Mouse (Mus musculus) embryonic facial prominence, embryonic 11.5 days (tissue): ENCODE results near the gene Pet100. TPM values are rescaled to one million over a fixed set of nuclear protein-coding genes. Genes with fewer than 3 reads are reported as not detected.

ENCODE experiments used
- ATAC-seq: fragments of 200-750 bp; cut with Nextera tagmentation; replicated peaks from 2 replicates; pipeline ENCODE4 v1.8.0; 2017; ENCODE audit warnings: low read depth; ENCODE audit not compliant: insufficient number of reproducible peaks, low FRiP score, low TSS enrichment
- DNase-seq: peaks from one replicate; pipeline ENCODE4 v3.0.0-alpha.2; 2015; ENCODE audit warnings: low spot score
- H3K27ac ChIP-seq: fragments of 300-500 bp; sonication (generic); replicated peaks from 2 replicates; pipeline ENCODE4 v1.5.1; 2014; ENCODE audit warnings: mild to moderate bottlenecking, low read depth, low read length, control low read depth
- H3K27me3 ChIP-seq: fragments of 300-500 bp; sonication (generic); 2 replicates; pipeline ENCODE4 v1.6.1; 2014; ENCODE audit warnings: mild to moderate bottlenecking, low read length, moderate library complexity, mixed read lengths; ENCODE audit not compliant: control insufficient read depth, insufficient read depth
- H3K36me3 ChIP-seq: fragments of 300-500 bp; sonication (generic); replicated peaks from 2 replicates; pipeline ENCODE4 v1.6.1; 2014; ENCODE audit warnings: low read depth, mild to moderate bottlenecking, low read length, moderate library complexity, mixed read lengths; ENCODE audit not compliant: control insufficient read depth, insufficient read depth
- H3K4me1 ChIP-seq: fragments of 300-500 bp; sonication (generic); 2 replicates; pipeline ENCODE4 v1.6.1; 2014; ENCODE audit warnings: low read length, mixed read lengths; ENCODE audit not compliant: control insufficient read depth, insufficient read depth
- H3K4me2 ChIP-seq: fragments of 300-500 bp; sonication (generic); 2 replicates; pipeline ENCODE4 v1.6.1; 2014; ENCODE audit warnings: low read depth, mild to moderate bottlenecking, control low read depth, low read length, moderate library complexity
- H3K4me3 ChIP-seq: fragments of 300-500 bp; sonication (generic); 2 replicates; pipeline ENCODE4 v1.5.1; 2014; ENCODE audit warnings: low read depth, low read length, control low read depth
- H3K9ac ChIP-seq: fragments of 300-500 bp; sonication (generic); replicated peaks from 2 replicates; pipeline ENCODE4 v1.6.1; 2014; ENCODE audit warnings: mild to moderate bottlenecking, control low read depth, low read length
- H3K9me3 ChIP-seq: fragments of 300-500 bp; sonication (generic); replicated peaks from 2 replicates; pipeline ENCODE4 v1.6.1; 2016; ENCODE audit warnings: mild to moderate bottlenecking, low read length, inconsistent platforms, mixed read lengths; ENCODE audit not compliant: control insufficient read depth
- WGBS: fragments of 180-500 bp; shearing (Covaris S2); extraction: QIAGEN DNeasy Blood & Tissue Kit; methylation state at CpG from one replicate; pipeline ENCODE4 v1.1.7; 2014; 5-methylcytosine and 5-hydroxymethylcytosine counted together
- polyA plus RNA-seq: library from polyadenylated mRNA; unstranded; fragments of >200 nt; fragmentation: Nextera tagmentation; extraction: Ambion mirVana; gene quantifications from 2 replicates; pipeline ENCODE4 v1.2.1, GENCODE M21; 2014

The Pet100 gene
- polyA plus RNA-seq, 1 experiment from 2014 or later = 73.5 TPM

DNA sequence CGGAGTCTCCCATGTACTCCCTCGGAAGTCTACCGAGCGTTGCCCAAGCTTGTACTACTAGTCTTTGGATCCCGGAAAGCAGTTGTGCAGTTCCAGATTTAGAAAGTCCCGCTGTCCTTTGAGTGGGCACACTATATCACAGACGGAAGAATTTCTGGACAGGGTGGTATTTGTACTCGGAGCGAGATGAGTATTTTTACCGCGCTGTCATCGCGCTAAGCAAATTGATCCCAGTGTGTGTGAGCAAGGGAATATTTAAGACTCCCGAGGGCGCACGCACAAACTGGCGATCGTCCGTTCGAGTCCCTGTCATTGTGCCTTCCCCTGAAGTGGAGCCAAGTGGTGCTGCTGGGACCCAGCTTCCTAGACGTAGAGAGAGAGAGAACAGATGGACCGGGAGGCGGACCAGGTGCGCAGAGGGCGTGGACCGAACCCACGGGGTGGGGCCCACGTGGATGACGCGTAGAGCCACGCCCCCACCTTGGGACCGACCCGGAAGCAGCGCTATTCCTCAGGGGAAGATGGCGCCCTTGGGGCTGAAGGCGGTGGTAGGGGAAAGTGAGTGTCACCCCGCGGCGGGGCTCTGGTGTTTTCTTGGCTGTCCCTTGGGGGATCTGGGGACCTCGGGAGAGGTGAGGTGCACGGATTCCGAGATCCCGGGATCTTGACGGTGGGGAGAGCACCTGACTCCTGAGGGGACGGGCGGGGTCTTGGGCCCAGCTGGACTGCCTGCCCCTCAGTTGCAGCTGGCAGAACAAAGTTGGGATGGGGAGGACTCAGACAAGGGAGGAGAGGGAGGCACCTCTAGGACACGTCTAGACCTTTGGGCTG is 9.5 kb downstream of the Pet100 start, which contains the start of gene Stxbp2:
Gene Stxbp2, plus strand, starts transcription at position 309 of the 831 bp plus-strand sequence.
- H3K27me3 ChIP-seq = peaks cover 2% of the 10 kb centered on the region; the same call in 1 of the 2 replicates
- H3K4me2 ChIP-seq = peak within 1 kb of the TSS; percentile 69
- no peaks in the 10 kb centered on the region for H3K9me3 ChIP-seq
- H3K27ac ChIP-seq = no peak within 1 kb of the TSS
- DNase-seq (peak; percentile 70), ATAC-seq (peak; percentile 68)
- peak within 1 kb of the TSS; percentile 56 for H3K9ac ChIP-seq
- 8% methylated on average over 47 of the region's 47 CpGs for WGBS
- peak within 1 kb of the TSS; percentile 49 for H3K4me3 ChIP-seq
- no peaks in the 10 kb centered on the region for H3K36me3 ChIP-seq
- H3K4me1 ChIP-seq = no peaks in the 10 kb centered on the region

DNA sequence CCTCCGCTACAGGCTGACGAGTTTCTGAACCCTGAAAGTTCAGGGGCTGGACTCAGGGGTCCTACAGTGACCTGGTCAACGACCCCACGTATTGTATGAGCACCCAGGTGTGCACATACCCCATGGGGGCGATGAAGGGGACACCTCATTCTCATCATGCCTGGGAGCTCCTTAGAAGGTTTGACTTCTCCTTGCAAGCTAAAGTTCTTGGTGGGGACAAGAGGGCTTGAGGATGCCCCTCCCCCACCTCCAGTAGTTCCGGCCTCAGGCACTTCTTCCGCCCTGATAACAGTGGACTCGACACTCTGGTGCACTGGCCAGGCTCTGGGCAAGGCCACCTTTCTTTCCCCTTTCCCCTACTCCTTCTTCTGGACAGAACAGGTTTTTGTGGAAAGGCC is 10.1 kb downstream of the Pet100 start:
- DNase-seq (peak; percentile 4), ATAC-seq (no peak)
- H3K27ac ChIP-seq = no peak overlapping the region
- peak overlapping the region; percentile 56 for H3K9ac ChIP-seq
- H3K4me1 ChIP-seq = no peaks in the 10 kb centered on the region
- no peaks in the 10 kb centered on the region for H3K36me3 ChIP-seq
- peak overlapping the region; percentile 49 for H3K4me3 ChIP-seq
- H3K27me3 ChIP-seq = peaks cover 2% of the 10 kb centered on the region; the same call in 1 of the 2 replicates
- WGBS = 18% methylated on average over 8 of the region's 8 CpGs
- no peaks in the 10 kb centered on the region for H3K9me3 ChIP-seq
- peak overlapping the region; percentile 69 for H3K4me2 ChIP-seq

DNA sequence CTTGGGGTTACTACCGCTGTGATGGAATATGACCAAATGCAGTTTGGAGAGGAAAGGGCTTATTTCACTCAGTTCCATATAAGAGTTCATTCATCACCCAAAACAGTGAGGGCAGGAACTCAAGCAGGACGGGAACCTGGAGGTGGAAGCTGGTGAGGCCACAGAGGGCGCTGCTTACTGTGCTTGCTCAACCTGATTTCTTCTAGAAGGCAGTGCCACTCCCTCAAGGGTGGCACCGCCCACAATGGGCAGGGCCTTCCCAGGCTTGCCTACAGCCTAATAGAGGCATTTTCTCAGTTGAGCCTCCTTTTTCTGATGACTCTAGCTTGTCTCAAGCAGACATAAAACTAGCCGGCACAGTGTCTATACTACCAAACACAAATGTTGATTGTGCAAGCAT is 24.5 kb downstream of the Pet100 start:
- Histone ChIP-seq H3K4me1 (no peaks in the 10 kb centered on the region), H3K9ac (no peak overlapping the region), H3K4me2 (no peak overlapping the region), H3K9me3 (no peaks in the 10 kb centered on the region), H3K27ac (no peak overlapping the region), H3K4me3 (no peak overlapping the region), H3K36me3 (no peaks in the 10 kb centered on the region), H3K27me3 (no peaks in the 10 kb centered on the region)
- ATAC-seq (no peak), DNase-seq (peak; percentile 24)
- WGBS = 20% methylated on average over 5 of the region's 5 CpGs

DNA sequence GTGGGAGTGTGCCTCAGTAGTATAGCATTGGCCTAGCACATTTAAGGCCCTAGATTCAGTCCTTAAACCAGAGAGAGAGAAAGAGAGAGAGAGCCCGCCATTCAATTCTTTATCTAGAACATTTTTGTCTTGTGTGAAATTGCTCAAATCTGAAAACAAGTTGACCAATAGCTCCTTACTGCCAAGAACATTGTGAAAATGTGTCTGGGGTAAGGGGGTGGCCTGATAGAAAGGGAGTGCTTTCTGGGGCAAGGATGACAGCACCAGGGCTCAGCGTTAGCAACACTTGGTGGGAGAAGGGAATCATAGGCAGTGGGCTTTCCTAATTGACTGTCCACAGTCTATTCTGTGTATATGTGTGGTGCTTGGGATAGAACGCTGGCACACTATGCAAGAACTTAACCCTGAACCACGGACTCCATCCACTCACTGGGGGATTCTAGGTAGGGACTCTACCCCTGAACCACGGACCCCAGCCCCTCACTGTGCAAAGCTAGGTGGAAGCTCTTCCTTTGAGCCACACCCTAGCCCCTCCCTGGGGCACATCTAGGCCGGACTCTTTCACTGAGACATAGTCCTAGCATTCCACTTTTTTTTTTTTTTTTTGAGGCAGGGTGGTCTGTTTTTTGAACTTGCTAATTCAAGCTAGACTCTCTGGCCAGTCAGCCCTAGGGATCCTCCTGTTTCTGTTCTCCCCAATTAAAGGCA is 25.6 kb downstream of the Pet100 start:
- ATAC-seq (no peak), DNase-seq (no peak)
- Histone ChIP-seq H3K36me3 (no peaks in the 10 kb centered on the region), H3K9me3 (no peaks in the 10 kb centered on the region), H3K27me3 (no peaks in the 10 kb centered on the region), H3K27ac (no peak overlapping the region), H3K4me1 (no peaks in the 10 kb centered on the region), H3K9ac (no peak overlapping the region), H3K4me3 (no peak overlapping the region), H3K4me2 (no peak overlapping the region)
- WGBS = 77% methylated on average over 6 of the region's 6 CpGs

DNA sequence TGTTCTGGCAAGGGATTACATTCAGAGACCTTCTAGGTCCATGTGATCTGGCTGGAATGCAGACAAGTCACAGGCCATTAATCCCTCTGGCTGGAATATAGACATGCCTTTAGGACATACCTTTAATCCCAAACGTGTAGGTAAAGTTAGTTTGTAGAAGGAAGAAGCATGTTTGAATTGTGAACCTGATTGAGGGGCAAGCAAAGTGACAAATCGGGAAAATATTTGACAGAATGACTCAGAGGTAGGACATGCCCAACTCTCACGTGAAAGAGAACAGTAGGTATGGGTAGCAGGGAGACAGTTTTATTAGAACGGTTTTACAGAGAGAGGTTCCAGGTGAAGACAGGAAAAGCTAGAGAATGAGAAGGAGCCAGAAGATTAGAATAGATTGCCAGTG is 26.2 kb downstream of the Pet100 start:
- H3K9ac ChIP-seq = no peak overlapping the region
- H3K4me2 ChIP-seq = no peak overlapping the region
- no peak for ATAC-seq
- no peak overlapping the region for H3K27ac ChIP-seq
- H3K27me3 ChIP-seq = no peaks in the 10 kb centered on the region
- no peaks in the 10 kb centered on the region for H3K4me1 ChIP-seq
- WGBS = 78% methylated on average over 4 of the region's 4 CpGs
- no peak for DNase-seq
- no peak overlapping the region for H3K4me3 ChIP-seq
- H3K9me3 ChIP-seq = no peaks in the 10 kb centered on the region
- no peaks in the 10 kb centered on the region for H3K36me3 ChIP-seq

DNA sequence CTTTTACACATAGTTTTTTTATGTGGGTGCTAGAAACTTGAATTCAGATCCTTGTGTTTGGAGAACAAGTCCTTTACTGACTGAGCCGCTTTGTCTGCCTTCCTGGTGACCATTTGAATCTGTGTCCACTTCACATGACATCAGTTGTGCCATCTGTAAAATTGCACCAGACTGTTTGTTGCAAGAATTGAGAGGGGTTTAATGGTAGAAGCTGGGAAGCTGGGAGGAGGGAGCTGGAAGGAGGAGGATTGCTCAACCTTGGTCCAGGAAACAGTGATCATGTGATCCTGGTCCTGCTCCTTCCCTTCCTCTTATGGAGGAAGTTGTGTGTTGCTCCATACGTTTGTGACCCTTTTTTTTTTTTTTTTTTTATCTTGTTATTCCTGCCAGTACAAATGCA is 26.9 kb downstream of the Pet100 start:
- Histone ChIP-seq H3K4me2 (no peak overlapping the region), H3K36me3 (no peaks in the 10 kb centered on the region), H3K4me1 (no peaks in the 10 kb centered on the region), H3K27ac (no peak overlapping the region), H3K27me3 (no peaks in the 10 kb centered on the region), H3K9ac (no peak overlapping the region), H3K4me3 (no peak overlapping the region), H3K9me3 (no peaks in the 10 kb centered on the region)
- ATAC-seq (no peak), DNase-seq (no peak)
- 57% methylated on average over 2 of the region's 2 CpGs for WGBS

DNA sequence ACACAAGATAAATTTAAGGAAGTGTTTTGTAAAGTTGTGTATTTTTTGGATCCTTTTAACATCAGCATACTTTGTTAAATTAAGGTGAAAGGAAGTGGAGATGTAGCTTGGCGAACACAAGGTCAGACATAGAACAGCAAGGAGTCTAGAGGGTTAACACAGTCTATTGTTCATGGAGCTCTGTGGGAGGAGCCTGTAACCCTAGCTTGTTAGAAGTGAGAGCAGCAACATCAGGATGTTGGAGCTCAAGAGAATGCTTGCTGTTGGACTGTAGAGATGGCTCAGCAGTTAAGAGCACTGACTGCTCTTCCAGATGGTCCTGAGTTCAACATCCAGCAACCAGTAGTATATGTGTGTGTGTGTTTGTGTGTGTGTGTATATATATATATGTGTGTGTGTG is 27.6 kb downstream of the Pet100 start:
- Histone ChIP-seq H3K27ac (no peak overlapping the region), H3K27me3 (no peaks in the 10 kb centered on the region), H3K36me3 (no peaks in the 10 kb centered on the region), H3K9ac (no peak overlapping the region), H3K4me3 (no peak overlapping the region), H3K4me1 (no peaks in the 10 kb centered on the region), H3K4me2 (no peak overlapping the region), H3K9me3 (no peaks in the 10 kb centered on the region)
- no peak for ATAC-seq
- DNase-seq = peak; percentile 41
- WGBS = 39% methylated on average over 1 of the region's 1 CpGs

DNA sequence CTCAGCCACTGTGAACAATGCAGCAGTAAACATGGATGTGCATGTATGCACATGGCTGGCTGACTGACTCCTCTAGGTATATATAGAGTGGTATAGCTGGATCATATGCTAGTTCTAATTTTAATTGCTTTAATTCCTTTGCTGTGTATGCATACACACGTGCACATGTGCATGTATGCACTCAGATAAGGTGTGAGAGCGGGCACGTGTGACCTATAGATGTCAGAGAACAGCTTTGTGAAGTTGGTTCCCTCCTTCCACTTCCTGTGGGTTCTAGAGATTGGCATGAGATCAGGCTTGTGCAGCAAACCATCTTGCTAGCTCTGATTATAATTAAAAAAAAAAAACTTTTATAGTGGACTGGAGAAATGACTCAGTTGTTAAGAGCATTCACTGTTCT is 31.5 kb downstream of the Pet100 start:
- DNase-seq (no peak), ATAC-seq (no peak)
- Histone ChIP-seq H3K4me1 (no peaks in the 10 kb centered on the region; the same call in 1 of the 2 replicates), H3K27me3 (no peaks in the 10 kb centered on the region), H3K4me3 (no peak overlapping the region), H3K9me3 (no peaks in the 10 kb centered on the region), H3K27ac (no peak overlapping the region), H3K36me3 (no peaks in the 10 kb centered on the region), H3K9ac (no peak overlapping the region), H3K4me2 (no peak overlapping the region)
- WGBS = 68% methylated on average over 3 of the region's 3 CpGs
